Mouse (Mus musculus): ENCODE data around the gene Hsd17b13.

DNA sequence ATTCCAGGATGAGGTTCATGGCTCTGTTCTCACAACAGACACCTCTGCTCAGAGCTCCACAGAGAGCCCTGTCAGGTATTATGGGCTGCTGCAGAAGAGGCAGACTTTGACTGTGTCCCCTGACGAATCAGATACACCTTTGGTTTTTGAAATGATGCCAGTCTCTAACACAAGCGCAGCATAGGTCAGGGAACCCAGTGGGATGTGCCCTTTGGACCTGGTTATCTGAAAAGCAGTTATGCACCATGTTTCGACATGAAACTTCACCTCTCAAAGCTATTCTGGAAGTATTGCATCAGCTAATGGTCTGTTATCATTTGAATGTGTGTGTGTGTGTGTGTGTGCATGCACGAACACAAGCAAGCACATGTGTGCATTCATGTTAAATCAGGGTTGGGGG, at the start of gene Hsd17b13:
- no peak for TF ChIP-seq CTCF (IDR thresholded peaks at IDR 0.05; ENCODE audit: low read depth, low read length)
- peak; percentile 46; the same call in 1 of the 2 replicates for TF ChIP-seq POLR2A (IDR thresholded peaks at IDR 0.05; ENCODE audit: extremely low read depth, insufficient read depth, low read length)

All from liver, adult 2 months (tissue).